Mouse (Mus musculus) CH12.LX (cell line): Measurements from ENCODE around the gene Vrtn. TPM values are rescaled to one million over a fixed set of nuclear protein-coding genes. Genes with fewer than 3 reads are reported as not detected.

Experiments
- DNase-seq: peaks from one replicate; pipeline ENCODE4 v3.0.0-alpha.2; 2013; ENCODE audit errors: extremely low read depth
- H3K27ac ChIP-seq: 2 replicates; pipeline ENCODE4 v1.5.1; 2012; ENCODE audit warnings: low read depth, mild to moderate bottlenecking, control low read depth, moderate library complexity; ENCODE audit not compliant: insufficient read depth
- H3K27me3 ChIP-seq: replicated peaks from 2 replicates; pipeline ENCODE3; 2012; ENCODE audit warnings: inconsistent platforms
- H3K36me3 ChIP-seq, 2 experiments: replicated peaks in 1 of 2; 2 replicates each; pipeline versions ENCODE3 to v1.6.1; 2012; ENCODE audit warnings: inconsistent platforms in 1 of 2, low read length in 1 of 2, mild to moderate bottlenecking in 1 of 2, mixed read lengths in 1 of 2, moderate library complexity in 1 of 2; ENCODE audit not compliant: control insufficient read depth in 1 of 2, insufficient read depth in 1 of 2
- H3K4me1 ChIP-seq, 2 experiments: 2 replicates each; pipeline ENCODE4 v1.6.1; 2012; ENCODE audit warnings: inconsistent platforms in 1 of 2, moderate library complexity in 1 of 2; ENCODE audit not compliant: insufficient read depth in 2 of 2, control insufficient read depth in 1 of 2
- H3K4me2 ChIP-seq: 2 replicates; pipeline ENCODE4 v1.6.1; 2012; ENCODE audit warnings: low read depth, mild to moderate bottlenecking, control low read depth; ENCODE audit not compliant: poor library complexity, insufficient read depth, severe bottlenecking
- H3K4me3 ChIP-seq, 3 experiments: fragments of 150-350 bp in 1 of 3; sonication (generic) in 1 of 3; replicated peaks in 1 of 3; 2 replicates each; pipeline versions ENCODE3 to v1.5.1; 2011 to 2012; ENCODE audit warnings: low read depth in 2 of 3, low read length in 2 of 3, mild to moderate bottlenecking in 2 of 3, moderate library complexity in 2 of 3, control low read depth in 1 of 3, improper control_type of control experiment in 1 of 3, inconsistent platforms in 1 of 3, mixed read lengths in 1 of 3; ENCODE audit not compliant: poor library complexity in 1 of 3
- H3K79me2 ChIP-seq: replicated peaks from 2 replicates; pipeline ENCODE4 v1.6.1; 2012; ENCODE audit warnings: mild to moderate bottlenecking, moderate library complexity; ENCODE audit not compliant: control insufficient read depth, poor library complexity, insufficient read depth, severe bottlenecking; ENCODE audit errors: extremely low read depth
- H3K9ac ChIP-seq: 2 replicates; pipeline ENCODE4 v1.6.1; 2012; ENCODE audit warnings: low read depth, mild to moderate bottlenecking, control low read depth, moderate library complexity; ENCODE audit not compliant: insufficient read depth
- H3K9me3 ChIP-seq: replicated peaks from 2 replicates; pipeline ENCODE3; 2012; ENCODE audit warnings: low read length, inconsistent platforms, mixed read lengths
- BHLHE40 ChIP-seq: IDR thresholded peaks from 2 replicates; pipeline ENCODE4 v1.6.1; 2011; ENCODE audit warnings: mild to moderate bottlenecking, low read depth, low read length, improper control_type of control experiment
- CHD2 ChIP-seq: IDR thresholded peaks from 2 replicates; pipeline ENCODE4 v1.6.1; 2011; ENCODE audit warnings: low read length, improper control_type of control experiment
- CTCF ChIP-seq, 2 experiments: IDR thresholded peaks in 1 of 2; conservative IDR thresholded peaks in 1 of 2; 2 replicates each; pipeline ENCODE4 v1.5.1; 2011 to 2012; ENCODE audit warnings: low read depth in 2 of 2, low read length in 2 of 2, improper control_type of control experiment in 1 of 2, inconsistent platforms in 1 of 2, mild to moderate bottlenecking in 1 of 2, moderate library complexity in 1 of 2
- GABPA ChIP-seq: IDR thresholded peaks from 2 replicates; pipeline ENCODE4 v1.6.1; 2012; ENCODE audit warnings: low read depth, low read length, improper control_type of control experiment, inconsistent platforms; ENCODE audit not compliant: insufficient replicate concordance
- HCFC1 ChIP-seq: IDR thresholded peaks from 2 replicates; pipeline ENCODE4 v1.6.1; 2012; ENCODE audit warnings: low read depth, mild to moderate bottlenecking, inconsistent platforms, low read length, improper control_type of control experiment
- IRF4 ChIP-seq: IDR thresholded peaks from 2 replicates; pipeline ENCODE4 v1.6.1; 2014; ENCODE audit warnings: low read depth, mild to moderate bottlenecking, inconsistent platforms, low read length, improper control_type of control experiment
- JUN ChIP-seq: IDR thresholded peaks from 2 replicates; pipeline ENCODE4 v1.6.1; 2011; ENCODE audit warnings: low read depth, mild to moderate bottlenecking, low read length, improper control_type of control experiment, moderate library complexity; ENCODE audit not compliant: insufficient read depth
- JUND ChIP-seq: conservative IDR thresholded peaks from 2 replicates; pipeline ENCODE4 v1.6.1; 2011; ENCODE audit warnings: low read depth, low read length, improper control_type of control experiment
- KAT2A ChIP-seq: IDR thresholded peaks from 2 replicates; pipeline ENCODE4 v1.6.1; 2012; ENCODE audit warnings: low read length, improper control_type of control experiment, inconsistent platforms; ENCODE audit not compliant: insufficient replicate concordance
- MAZ ChIP-seq: IDR thresholded peaks from 2 replicates; pipeline ENCODE4 v1.6.1; 2012; ENCODE audit warnings: low read depth, mild to moderate bottlenecking, inconsistent platforms, low read length, improper control_type of control experiment, moderate library complexity
- MEF2A ChIP-seq: IDR thresholded peaks from 2 replicates; pipeline ENCODE4 v1.6.1; 2014; ENCODE audit warnings: low read depth, mild to moderate bottlenecking, inconsistent platforms, low read length, improper control_type of control experiment, borderline replicate concordance
- NELFE ChIP-seq: IDR thresholded peaks from 2 replicates; pipeline ENCODE4 v1.6.1; 2011; ENCODE audit warnings: low read depth, low read length, improper control_type of control experiment
- NRF1 ChIP-seq: IDR thresholded peaks from 2 replicates; pipeline ENCODE4 v1.6.1; 2014; ENCODE audit warnings: low read depth, mild to moderate bottlenecking, inconsistent platforms, low read length, improper control_type of control experiment, moderate library complexity
- PAX5 ChIP-seq: IDR thresholded peaks from 2 replicates; pipeline ENCODE4 v1.6.1; 2012; ENCODE audit warnings: low read length, inconsistent platforms, mixed read lengths
- POLR2AphosphoS2 ChIP-seq: IDR thresholded peaks from 2 replicates; pipeline ENCODE4 v1.6.1; 2011; ENCODE audit warnings: low read depth, low read length, improper control_type of control experiment
- RAD21 ChIP-seq: IDR thresholded peaks from 2 replicates; pipeline ENCODE4 v1.6.1; 2011; ENCODE audit warnings: low read depth, mild to moderate bottlenecking, low read length, improper control_type of control experiment, moderate library complexity
- SMC3 ChIP-seq: IDR thresholded peaks from 2 replicates; pipeline ENCODE4 v1.6.1; 2011; ENCODE audit warnings: low read depth, low read length, improper control_type of control experiment
- UBTF ChIP-seq: IDR thresholded peaks from 2 replicates; pipeline ENCODE4 v1.6.1; 2012; ENCODE audit warnings: low read depth, mild to moderate bottlenecking, inconsistent platforms, low read length, improper control_type of control experiment, moderate library complexity
- USF2 ChIP-seq: conservative IDR thresholded peaks from 2 replicates; pipeline ENCODE4 v1.6.1; 2011; ENCODE audit warnings: low read depth, low read length, improper control_type of control experiment
- dilution Hi-C: fragments of 300-500 bp; cut with MboI; formaldehyde crosslinking; loops from 2 replicates; pipeline ENCODE4 v1.14.3; 2020; ENCODE audit warnings: low sequenced_read_pairs; ENCODE audit not compliant: extremely low pct_unique_long_range_greater_than_20kb, extremely low pct_ligation_motif_present
- in situ Hi-C: fragments of 300-500 bp; cut with MboI; formaldehyde crosslinking; loops from 3 replicates; pipeline ENCODE4 v1.14.3; 2019; ENCODE audit warnings: low sequenced_read_pairs, low pct_ligation_motif_present, low pct_unique_long_range_greater_than_20kb, mixed read lengths
- polyA plus RNA-seq: library from polyadenylated mRNA; unstranded; fragments of >175 nt; gene quantifications from 2 replicates; pipeline ENCODE4 v1.2.1, GENCODE M21; 2012; ENCODE audit warnings: low read depth; ENCODE audit not compliant: insufficient read length
- total RNA-seq, 2 experiments: library from RNA; depleted of rRNA; stranded (reverse); fragments of 300-350 nt in 1 of 2; fragments of >200 nt in 1 of 2; gene quantifications; 2 replicates each; pipeline ENCODE4 v1.2.3; 2012 to 2014

The Vrtn gene
- total and polyA plus RNA-seq, 3 experiments = not detected

GRCm38 (mm10) chr12:84674666-84675526 lies 34.1 kb downstream of the Vrtn start (continued):
- no peak for TF ChIP-seq GABPA
- TF ChIP-seq UBTF = no peak
- TF ChIP-seq CTCF (conservative IDR thresholded peaks at IDR 0.05 in 1 of 2, IDR thresholded peaks at IDR 0.05 in 1 of 2; ENCODE audit: low read depth in 2 of 2, low read length in 2 of 2) = no peak
- no peak for TF ChIP-seq HCFC1
- TF ChIP-seq SMC3 = no peak
- TF ChIP-seq JUN = no peak
- TF ChIP-seq PAX5 = no peak
- peak; percentile 49; the same call in 1 of the 2 replicates for TF ChIP-seq MAZ
- no peak for TF ChIP-seq USF2
- TF ChIP-seq NRF1 = no peak
- no peak for TF ChIP-seq RAD21
- TF ChIP-seq JUND = no peak
- peak; percentile 33; the same call in 1 of the 2 replicates for TF ChIP-seq CHD2
- no peak for TF ChIP-seq KAT2A
- no peak for TF ChIP-seq POLR2AphosphoS2
- no peak for TF ChIP-seq IRF4

GRCm38 (mm10) chr12:84676011-84676410 lies 35.2 kb downstream of the Vrtn start:
- in situ Hi-C loops = no loop called here
- Histone ChIP-seq H3K4me1 (peaks cover 13 to 36% of the 10 kb centered on the region in 2 experiments), H3K9me3 (peaks cover 4% of the 10 kb centered on the region), H3K79me2 (no peaks in the 10 kb centered on the region), H3K4me3 (no peak overlapping the region), H3K27me3 (no peaks in the 10 kb centered on the region), H3K36me3 (no peaks in the 10 kb centered on the region), H3K4me2 (no peak overlapping the region), H3K27ac (no peak overlapping the region)
- no peak for DNase-seq
- dilution Hi-C loops = no loop called here
- no peak for TF ChIP-seq MEF2A
- TF ChIP-seq BHLHE40 = peak; percentile 60
- TF ChIP-seq JUN = no peak
- TF ChIP-seq NELFE = no peak
- TF ChIP-seq, all 38 proteins: peak for 1
- H3K9ac ChIP-seq = no peak overlapping the region
